Mouse (Mus musculus) myocyte (in vitro differentiated cells): ENCODE results near the gene Frmd7.

Source experiments
- CEBPB ChIP-seq: IDR thresholded peaks from 2 replicates; pipeline ENCODE4 v1.6.1; 2011; ENCODE audit warnings: mild to moderate bottlenecking, moderate library complexity; ENCODE audit not compliant: poor library complexity, insufficient read depth, severe bottlenecking
- E2F4 ChIP-seq: IDR thresholded peaks from one replicate; pipeline ENCODE4 v1.6.1; 2011; ENCODE audit warnings: mild to moderate bottlenecking, control low read depth, moderate library complexity; ENCODE audit not compliant: insufficient read depth
- MAX ChIP-seq: IDR thresholded peaks from one replicate; pipeline ENCODE4 v1.6.1; 2011; ENCODE audit warnings: low read depth, mild to moderate bottlenecking, control low read depth
- MYOD1 ChIP-seq, 3 experiments: IDR thresholded peaks; one replicate each; pipeline ENCODE4 v1.6.1; 2011; ENCODE audit warnings: control low read depth in 2 of 3, low read depth in 2 of 3, mild to moderate bottlenecking in 2 of 3, moderate library complexity in 1 of 3; ENCODE audit not compliant: insufficient read length in 2 of 3, control insufficient read depth in 1 of 3
- MYOG ChIP-seq, 3 experiments: IDR thresholded peaks; one replicate each; pipeline ENCODE4 v1.6.1; 2011; ENCODE audit warnings: control low read depth in 2 of 3, low read depth in 2 of 3, mild to moderate bottlenecking in 2 of 3; ENCODE audit not compliant: insufficient read length in 2 of 3, control insufficient read depth in 1 of 3, insufficient read depth in 1 of 3
- POLR2A ChIP-seq: IDR thresholded peaks from one replicate; pipeline ENCODE4 v1.6.1; 2011; ENCODE audit warnings: low read depth, mild to moderate bottlenecking, control low read depth, moderate library complexity; ENCODE audit not compliant: insufficient read length
- POLR2AphosphoS2 ChIP-seq: IDR thresholded peaks from one replicate; pipeline ENCODE4 v1.6.1; 2011; ENCODE audit warnings: low read depth, control low read depth; ENCODE audit not compliant: insufficient read length
- SRF ChIP-seq: IDR thresholded peaks from one replicate; pipeline ENCODE4 v1.6.1; 2011; ENCODE audit warnings: low read depth; ENCODE audit not compliant: control insufficient read depth, insufficient read length
- TCF3 ChIP-seq: IDR thresholded peaks from one replicate; pipeline ENCODE4 v1.6.1; 2011; ENCODE audit warnings: low read depth, control low read depth; ENCODE audit not compliant: insufficient read length
- USF1 ChIP-seq: IDR thresholded peaks from one replicate; pipeline ENCODE4 v1.6.1; 2011; ENCODE audit warnings: low read depth, mild to moderate bottlenecking, control low read depth, moderate library complexity

GRCm38 (mm10) chrX:50937117-50937516 is 5.4 kb downstream of the Frmd7 start:
- TF ChIP-seq POLR2AphosphoS2, result no peak
- no peak for TF ChIP-seq MYOD1 (IDR thresholded peaks at IDR 0.05; ENCODE audit: control insufficient read depth in 1 of 3, insufficient read length in 2 of 3, low read depth in 2 of 3)
- TF ChIP-seq SRF, result no peak
- no peak for TF ChIP-seq E2F4
- no peak for TF ChIP-seq MYOG (IDR thresholded peaks at IDR 0.05; ENCODE audit: control insufficient read depth in 1 of 3, insufficient read depth in 1 of 3, insufficient read length in 2 of 3, low read depth in 2 of 3)
- TF ChIP-seq USF1, result no peak
- no peak for TF ChIP-seq POLR2A
- TF ChIP-seq TCF3, result no peak
- no peak for TF ChIP-seq MAX
- no peak for TF ChIP-seq CEBPB
